Mouse (Mus musculus): ENCODE results near the gene Plpp1.

DNA sequence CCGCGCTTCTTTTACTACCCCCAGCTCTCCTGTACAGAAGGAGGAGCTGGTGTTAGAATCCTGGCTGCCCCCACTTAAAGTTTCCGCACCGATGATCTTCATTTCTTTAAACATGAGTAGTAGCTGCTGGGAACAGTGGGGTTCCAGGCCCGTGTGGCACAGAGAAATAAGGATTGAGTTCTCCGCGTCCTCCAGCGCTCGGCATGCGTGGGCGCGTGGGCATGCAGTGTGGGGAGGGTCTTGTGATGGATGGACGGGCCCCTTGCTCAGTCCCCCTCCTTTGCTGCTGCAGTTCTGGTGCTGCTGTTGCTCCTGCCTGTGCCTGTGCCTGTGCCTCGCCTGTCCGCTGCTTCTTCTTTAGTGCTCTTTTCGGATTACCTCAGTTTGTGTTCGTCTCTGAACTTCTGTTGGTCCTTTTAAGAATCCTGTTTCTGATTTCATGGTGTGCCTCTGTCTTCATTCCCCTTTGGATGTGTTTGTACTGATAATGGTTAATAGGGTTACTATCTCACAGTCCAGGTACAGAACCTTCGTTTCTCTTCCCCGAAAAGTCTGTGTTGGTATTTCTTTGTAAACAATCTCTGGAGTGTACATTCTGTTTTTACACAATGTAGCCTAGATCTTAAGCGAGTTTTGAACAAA is 32.8 kb downstream of the Plpp1 start:
- TF ChIP-seq CTCF (IDR thresholded peaks at IDR 0.05; ENCODE audit: low read depth, low read length): no peak
- peak; percentile 78 for TF ChIP-seq TAL1 (conservative IDR thresholded peaks at IDR 0.05; ENCODE audit: low read depth, low read length)
- no peak for TF ChIP-seq GATA1 (IDR thresholded peaks at IDR 0.05; ENCODE audit: borderline replicate concordance, low read length)
- TF ChIP-seq POLR2AphosphoS5 (IDR thresholded peaks at IDR 0.05; ENCODE audit: insufficient replicate concordance, low read depth, low read length): no peak
- TF ChIP-seq GATA2 (IDR thresholded peaks at IDR 0.05; ENCODE audit: borderline replicate concordance, low read depth, low read length): no peak
